Mouse (Mus musculus) midbrain, embryonic 11.5 days (tissue): ENCODE results near the gene Slc4a1. TPM values are rescaled to one million over a fixed set of nuclear protein-coding genes. Genes with fewer than 3 reads are reported as not detected.
"Not testable (repeated sequence)": the region's sequence is repeated elsewhere in the genome, so short reads cannot be mapped to it uniquely, and the experiment has no call there.

Experiments used
- ATAC-seq: fragments of 200-750 bp; cut with Nextera tagmentation; 2 replicates; pipeline ENCODE4 v1.8.0; 2017; ENCODE audit warnings: moderate TSS enrichment, moderate library complexity; ENCODE audit not compliant: low FRiP score
- DNase-seq: peaks from one replicate; pipeline ENCODE4 v3.0.0; 2015; ENCODE audit warnings: low spot score; ENCODE audit errors: missing footprints
- H3K27ac ChIP-seq: fragments of 300-500 bp; sonication (generic); 2 replicates; pipeline ENCODE4 v1.5.1; 2014; ENCODE audit warnings: low read depth, low read length
- H3K27me3 ChIP-seq: fragments of 300-500 bp; sonication (generic); 2 replicates; pipeline ENCODE4 v1.6.1; 2014; ENCODE audit warnings: mild to moderate bottlenecking, low read length, moderate library complexity, mixed read lengths; ENCODE audit not compliant: control insufficient read depth, insufficient read depth
- H3K36me3 ChIP-seq: fragments of 300-500 bp; sonication (generic); 2 replicates; pipeline ENCODE4 v1.6.1; 2014; ENCODE audit warnings: mild to moderate bottlenecking, low read length, moderate library complexity, mixed read lengths; ENCODE audit not compliant: control insufficient read depth, insufficient read depth
- H3K4me1 ChIP-seq: fragments of 300-500 bp; sonication (generic); 2 replicates; pipeline ENCODE4 v1.6.1; 2014; ENCODE audit warnings: low read length; ENCODE audit not compliant: control insufficient read depth, insufficient read depth
- H3K4me2 ChIP-seq: fragments of 300-500 bp; sonication (generic); 2 replicates; pipeline ENCODE4 v1.6.1; 2014; ENCODE audit warnings: mild to moderate bottlenecking, moderate library complexity
- H3K4me3 ChIP-seq: fragments of 300-500 bp; sonication (generic); 2 replicates; pipeline ENCODE4 v1.5.1; 2014; ENCODE audit warnings: low read depth, low read length
- H3K9ac ChIP-seq: fragments of 300-500 bp; sonication (generic); 2 replicates; pipeline ENCODE4 v1.6.1; 2014; ENCODE audit warnings: low read length
- H3K9me3 ChIP-seq: fragments of 300-500 bp; sonication (generic); 2 replicates; pipeline ENCODE4 v1.6.1; 2016; ENCODE audit warnings: low read length; ENCODE audit not compliant: control insufficient read depth
- WGBS: fragments of 180-500 bp; shearing (Covaris S2); extraction: QIAGEN DNeasy Blood & Tissue Kit; methylation state at CpG from one replicate; pipeline ENCODE4 v1.1.7; 2014; 5-methylcytosine and 5-hydroxymethylcytosine counted together
- polyA plus RNA-seq: library from polyadenylated mRNA; unstranded; fragments of >200 nt; fragmentation: Nextera tagmentation; extraction: Ambion mirVana; gene quantifications from 2 replicates; pipeline ENCODE4 v1.2.1, GENCODE M21; 2014

Slc4a1 gene
- 30.6 and 31.3 TPM in 2 replicates for polyA plus RNA-seq

- H3K27me3 ChIP-seq, ATAC-seq, H3K36me3 ChIP-seq, H3K4me2 ChIP-seq, H3K9ac ChIP-seq, DNase-seq, H3K4me1 ChIP-seq, H3K4me3 ChIP-seq, H3K9me3 ChIP-seq: not testable (repeated sequence)
- H3K27ac ChIP-seq = peak within 1 kb of the TSS; percentile 12; the same call in 1 of the 2 replicates
- 84% methylated on average over 8 of the region's 8 CpGs for WGBS
Observed at GRCm38 (mm10) chr11:102366103-102366502, at the start of gene Slc4a1. Slc4a1 (minus strand) TSS chr11:102366203.

- no peak for ATAC-seq
- H3K27me3 ChIP-seq = no peaks in the 10 kb centered on the region
- H3K4me2 ChIP-seq = no peak overlapping the region
- no peaks in the 10 kb centered on the region for H3K4me1 ChIP-seq
- H3K36me3 ChIP-seq = no peaks in the 10 kb centered on the region
- H3K4me3 ChIP-seq = no peak overlapping the region
- 77% methylated on average over 10 of the region's 10 CpGs for WGBS
- H3K9me3 ChIP-seq = no peaks in the 10 kb centered on the region; the same call in 1 of the 2 replicates
- no peak overlapping the region for H3K27ac ChIP-seq
- H3K9ac ChIP-seq = no peak overlapping the region
- no peak for DNase-seq
Observed at GRCm38 (mm10) chr11:102415034-102415802, 49.2 kb upstream of the Slc4a1 start.

GRCm38 (mm10) chr11:102413059-102413458 is 47.1 kb upstream of the Slc4a1 start:
- Histone ChIP-seq H3K27me3 (no peaks in the 10 kb centered on the region), H3K36me3 (no peaks in the 10 kb centered on the region), H3K4me3 (no peak overlapping the region), H3K9me3 (no peaks in the 10 kb centered on the region), H3K27ac (no peak overlapping the region), H3K4me2 (no peak overlapping the region), H3K4me1 (no peaks in the 10 kb centered on the region; the same call in 1 of the 2 replicates), H3K9ac (no peak overlapping the region)
- ATAC-seq (no peak), DNase-seq (no peak)
- WGBS = 77% methylated on average over 8 of the region's 8 CpGs

GRCm38 (mm10) chr11:102411704-102412103 is 45.7 kb upstream of the Slc4a1 start:
- no peak overlapping the region for H3K4me3 ChIP-seq
- peaks cover 5% of the 10 kb centered on the region for H3K4me1 ChIP-seq
- DNase-seq = peak; percentile 99
- H3K27ac ChIP-seq = no peak overlapping the region; the same call in 1 of the 2 replicates
- no peak overlapping the region for H3K9ac ChIP-seq
- no peak for ATAC-seq
- no peaks in the 10 kb centered on the region for H3K27me3 ChIP-seq
- 9% methylated on average over 11 of the region's 11 CpGs for WGBS
- no peaks in the 10 kb centered on the region for H3K36me3 ChIP-seq
- H3K9me3 ChIP-seq = no peaks in the 10 kb centered on the region
- H3K4me2 ChIP-seq = no peak overlapping the region

- Histone ChIP-seq H3K9ac (no peak overlapping the region), H3K36me3 (no peaks in the 10 kb centered on the region), H3K9me3 (no peaks in the 10 kb centered on the region), H3K27ac (no peak overlapping the region), H3K4me3 (no peak overlapping the region), H3K4me2 (no peak overlapping the region), H3K27me3 (no peaks in the 10 kb centered on the region), H3K4me1 (peaks cover 11% of the 10 kb centered on the region)
- ATAC-seq (no peak), DNase-seq (no peak)
- WGBS = 80% methylated on average over 3 of the region's 3 CpGs
Observed at GRCm38 (mm10) chr11:102411061-102411460, 45.1 kb upstream of the Slc4a1 start.

- WGBS = 85% methylated on average over 3 of the region's 3 CpGs
- H3K9me3 ChIP-seq, H3K4me2 ChIP-seq, H3K36me3 ChIP-seq, H3K27me3 ChIP-seq, H3K27ac ChIP-seq, H3K9ac ChIP-seq, H3K4me3 ChIP-seq, ATAC-seq, DNase-seq: not testable (repeated sequence)
- H3K4me1 ChIP-seq = peaks cover 13% of the 10 kb centered on the region
Observed at GRCm38 (mm10) chr11:102410345-102410744, 44.3 kb upstream of the Slc4a1 start.

- no peak overlapping the region for H3K27ac ChIP-seq
- H3K9ac ChIP-seq = no peak overlapping the region
- WGBS = 87% methylated on average over 3 of the region's 3 CpGs
- no peaks in the 10 kb centered on the region for H3K27me3 ChIP-seq
- no peak overlapping the region for H3K4me3 ChIP-seq
- ATAC-seq (no peak), DNase-seq (no peak)
- peaks cover 13% of the 10 kb centered on the region for H3K4me1 ChIP-seq
- H3K4me2 ChIP-seq = no peak overlapping the region
- H3K9me3 ChIP-seq = no peaks in the 10 kb centered on the region
- H3K36me3 ChIP-seq = no peaks in the 10 kb centered on the region
Observed at GRCm38 (mm10) chr11:102409795-102410330, 43.9 kb upstream of the Slc4a1 start.

- Histone ChIP-seq H3K27ac (no peak overlapping the region), H3K9me3 (no peaks in the 10 kb centered on the region), H3K4me2 (peak overlapping the region; percentile 88), H3K36me3 (0 out of 2 replicates have a peak, but pooled peaks cover 5% of the 10 kb centered on the region), H3K4me1 (peaks cover 13% of the 10 kb centered on the region), H3K4me3 (peak overlapping the region; percentile 81), H3K27me3 (no peaks in the 10 kb centered on the region), H3K9ac (peak overlapping the region; percentile 20; the same call in 1 of the 2 replicates)
- no peak for DNase-seq
- 49% methylated on average over 15 of the region's 15 CpGs for WGBS
- ATAC-seq = no peak
Observed at GRCm38 (mm10) chr11:102408888-102409794, 43.1 kb upstream of the Slc4a1 start.
